Mouse (Mus musculus) hindbrain, embryonic 16.5 days (tissue): ENCODE results near the gene B230104I21Rik. TPM values are rescaled to one million over a fixed set of nuclear protein-coding genes. Genes with fewer than 3 reads are reported as not detected.

Source experiments
- ATAC-seq: fragments of 200-750 bp; cut with Nextera tagmentation; 2 replicates; pipeline ENCODE4 v1.8.0; 2017; ENCODE audit warnings: moderate TSS enrichment, moderate library complexity
- H3K27ac ChIP-seq: fragments of 300-500 bp; sonication (generic); 2 replicates; pipeline ENCODE4 v1.5.1; 2014; ENCODE audit warnings: low read depth, mild to moderate bottlenecking, control low read depth, low read length, moderate library complexity
- H3K27me3 ChIP-seq: fragments of 300-500 bp; sonication (generic); replicated peaks from 2 replicates; pipeline ENCODE4 v1.6.1; 2014; ENCODE audit warnings: low read length; ENCODE audit not compliant: control insufficient read depth, insufficient read depth
- H3K36me3 ChIP-seq: fragments of 300-500 bp; sonication (generic); 2 replicates; pipeline ENCODE4 v1.6.1; 2014; ENCODE audit warnings: mild to moderate bottlenecking, low read length, moderate library complexity, mixed read lengths; ENCODE audit not compliant: control insufficient read depth, insufficient read depth
- H3K4me1 ChIP-seq: fragments of 300-500 bp; sonication (generic); 2 replicates; pipeline ENCODE4 v1.6.1; 2014; ENCODE audit warnings: low read depth, low read length; ENCODE audit not compliant: control insufficient read depth, insufficient read depth
- H3K4me2 ChIP-seq: fragments of 300-500 bp; sonication (generic); 2 replicates; pipeline ENCODE4 v1.6.1; 2014; ENCODE audit warnings: mild to moderate bottlenecking, low read length, control low read depth, moderate library complexity
- H3K4me3 ChIP-seq: fragments of 300-500 bp; sonication (generic); 2 replicates; pipeline ENCODE4 v1.5.1; 2014; ENCODE audit warnings: mild to moderate bottlenecking, low read length, control low read depth, moderate library complexity
- H3K9ac ChIP-seq: fragments of 300-500 bp; sonication (generic); 2 replicates; pipeline ENCODE4 v1.6.1; 2014; ENCODE audit warnings: low read depth, mild to moderate bottlenecking, control low read depth, low read length, moderate library complexity
- H3K9me3 ChIP-seq: fragments of 300-500 bp; sonication (generic); 2 replicates; pipeline ENCODE4 v1.6.1; 2014; ENCODE audit warnings: mild to moderate bottlenecking, low read length, moderate library complexity; ENCODE audit not compliant: control insufficient read depth
- WGBS: fragments of 180-500 bp; shearing (Covaris S2); extraction: QIAGEN DNeasy Blood & Tissue Kit; methylation state at CpG from one replicate; pipeline ENCODE4 v1.1.7; 2014; 5-methylcytosine and 5-hydroxymethylcytosine counted together
- polyA plus RNA-seq: library from polyadenylated mRNA; unstranded; fragments of >200 nt; fragmentation: Nextera tagmentation; extraction: Ambion mirVana; gene quantifications from 2 replicates; pipeline ENCODE4 v1.2.1, GENCODE M21; 2015

B230104I21Rik gene
- polyA plus RNA-seq, 1 experiment from 2014 or later, result not detected

- no peak overlapping the region for H3K9ac ChIP-seq
- H3K4me3 ChIP-seq, result no peak overlapping the region
- no peaks in the 10 kb centered on the region for H3K4me1 ChIP-seq
- WGBS, result 92% methylated on average over 2 of the region's 2 CpGs
- H3K36me3 ChIP-seq, result no peaks in the 10 kb centered on the region
- no peaks in the 10 kb centered on the region for H3K27me3 ChIP-seq
- H3K9me3 ChIP-seq, result no peaks in the 10 kb centered on the region
- no peak overlapping the region for H3K27ac ChIP-seq
- H3K4me2 ChIP-seq, result no peak overlapping the region
- no peak for ATAC-seq
Observed at GRCm38 (mm10) chr4:154378876-154379275, 42.9 kb downstream of the B230104I21Rik start.

- ATAC-seq, result peak; percentile 52; the same call in 1 of the 2 replicates
- Histone ChIP-seq H3K36me3 (no peaks in the 10 kb centered on the region), H3K27me3 (no peaks in the 10 kb centered on the region), H3K4me2 (no peak overlapping the region), H3K27ac (no peak overlapping the region), H3K9ac (no peak overlapping the region), H3K9me3 (no peaks in the 10 kb centered on the region), H3K4me1 (peaks cover 15% of the 10 kb centered on the region), H3K4me3 (no peak overlapping the region)
- 60% methylated on average over 8 of the region's 8 CpGs for whole genome bisulfite sequencing
Observed at GRCm38 (mm10) chr4:154385208-154385607, 49.3 kb downstream of the B230104I21Rik start.

- H3K4me2 ChIP-seq, result no peak overlapping the region
- no peak for ATAC-seq
- WGBS, result 55% methylated on average over 2 of the region's 2 CpGs
- peaks cover 22% of the 10 kb centered on the region for H3K4me1 ChIP-seq
- no peak overlapping the region for H3K4me3 ChIP-seq
- H3K9ac ChIP-seq, result no peak overlapping the region
- no peak overlapping the region for H3K27ac ChIP-seq
- no peaks in the 10 kb centered on the region for H3K36me3 ChIP-seq
- H3K9me3 ChIP-seq, result no peaks in the 10 kb centered on the region
- no peaks in the 10 kb centered on the region for H3K27me3 ChIP-seq
Observed at GRCm38 (mm10) chr4:154385918-154386317, 50.0 kb downstream of the B230104I21Rik start.

GRCm38 (mm10) chr4:154386810-154387209 is 50.9 kb downstream of the B230104I21Rik start:
- H3K4me1 ChIP-seq, result peaks cover 28% of the 10 kb centered on the region
- no peak overlapping the region; the same call in 1 of the 2 replicates for H3K9ac ChIP-seq
- H3K27me3 ChIP-seq, result no peaks in the 10 kb centered on the region
- no peak overlapping the region for H3K27ac ChIP-seq
- ATAC-seq, result no peak
- no peak overlapping the region for H3K4me2 ChIP-seq
- H3K9me3 ChIP-seq, result no peaks in the 10 kb centered on the region
- no peaks in the 10 kb centered on the region for H3K36me3 ChIP-seq
- H3K4me3 ChIP-seq, result no peak overlapping the region
- 44% methylated on average over 8 of the region's 8 CpGs for WGBS

- ATAC-seq, result no peak
- no peak overlapping the region for H3K27ac ChIP-seq
Observed at GRCm38 (mm10) chr4:154389641-154390040, 53.7 kb downstream of the B230104I21Rik start.

GRCm38 (mm10) chr4:154390333-154391080 is 54.6 kb downstream of the B230104I21Rik start:
- Histone ChIP-seq H3K27ac (peak overlapping the region; percentile 56; the same call in 1 of the 2 replicates), H3K4me3 (no peak overlapping the region), H3K4me2 (no peak overlapping the region), H3K9me3 (no peaks in the 10 kb centered on the region), H3K4me1 (peaks cover 36% of the 10 kb centered on the region), H3K9ac (peak overlapping the region; percentile 2; the same call in 1 of the 2 replicates), H3K36me3 (no peaks in the 10 kb centered on the region), H3K27me3 (no peaks in the 10 kb centered on the region)
- ATAC-seq, result peak; percentile 29
- WGBS, result 8% methylated on average over 20 of the region's 20 CpGs

More at GRCm38 (mm10) chr4:154389641-154390040, 53.7 kb downstream of the B230104I21Rik start:
- Histone ChIP-seq H3K4me1 (peaks cover 38% of the 10 kb centered on the region), H3K27me3 (no peaks in the 10 kb centered on the region), H3K9ac (no peak overlapping the region), H3K9me3 (no peaks in the 10 kb centered on the region), H3K4me2 (no peak overlapping the region), H3K36me3 (no peaks in the 10 kb centered on the region), H3K4me3 (no peak overlapping the region)
- WGBS, result 73% methylated on average over 2 of the region's 2 CpGs

GRCm38 (mm10) chr4:154392641-154393040 is 56.7 kb downstream of the B230104I21Rik start:
- H3K4me1 ChIP-seq, result peaks cover 30% of the 10 kb centered on the region

GRCm38 (mm10) chr4:154393196-154394122 is 57.5 kb downstream of the B230104I21Rik start:
- peak; percentile 73 for ATAC-seq

More at GRCm38 (mm10) chr4:154392641-154393040, 56.7 kb downstream of the B230104I21Rik start:
- Histone ChIP-seq H3K4me3 (no peak overlapping the region), H3K4me2 (no peak overlapping the region), H3K9ac (no peak overlapping the region), H3K9me3 (no peaks in the 10 kb centered on the region), H3K27me3 (no peaks in the 10 kb centered on the region), H3K27ac (no peak overlapping the region), H3K36me3 (no peaks in the 10 kb centered on the region)
- ATAC-seq, result no peak
- 68% methylated on average over 1 of the region's 1 CpGs for WGBS

More at GRCm38 (mm10) chr4:154393196-154394122, 57.5 kb downstream of the B230104I21Rik start:
- Histone ChIP-seq H3K36me3 (no peaks in the 10 kb centered on the region), H3K4me2 (no peak overlapping the region), H3K27ac (0 out of 2 replicates have a peak overlapping the region, but pooled peaks have one; percentile 19), H3K9me3 (no peaks in the 10 kb centered on the region), H3K4me3 (no peak overlapping the region), H3K9ac (no peak overlapping the region), H3K27me3 (no peaks in the 10 kb centered on the region), H3K4me1 (peaks cover 30% of the 10 kb centered on the region)
- WGBS, result 29% methylated on average over 18 of the region's 18 CpGs
